Mouse (Mus musculus): ENCODE data around the gene Ifitm6.
"Not testable (repeated sequence)": the region's sequence is repeated elsewhere in the genome, so short reads cannot be mapped to it uniquely, and the experiment has no call there.

The Ifitm6 gene

GRCm38 (mm10) chr7:140971479-140972171, 46.1 kb downstream of the Ifitm6 start:
- DNase-seq (ENCODE audit: low read depth, low spot score), result no peak

GRCm38 (mm10) chr7:140970931-140971330, 46.8 kb downstream of the Ifitm6 start:
- DNase-seq (ENCODE audit: low read depth, low spot score), result no peak

- DNase-seq (ENCODE audit: low read depth, low spot score), result not testable (repeated sequence)
Observed at GRCm38 (mm10) chr7:140968710-140969109, 49.0 kb downstream of the Ifitm6 start.

GRCm38 (mm10) chr7:140967862-140968591, 49.7 kb downstream of the Ifitm6 start:
- DNase-seq (ENCODE audit: low read depth, low spot score), result peak; percentile 91

GRCm38 (mm10) chr7:140966921-140967320, 50.8 kb downstream of the Ifitm6 start, which contains the start of gene Ifitm1:
Gene Ifitm1, plus strand, starts transcription at chr7:140967221.
- DNase-seq (ENCODE audit: low read depth, low spot score), result no peak
